23 mouse cellular contexts compared by ENCODE assay signal in the genomic region with DNA sequence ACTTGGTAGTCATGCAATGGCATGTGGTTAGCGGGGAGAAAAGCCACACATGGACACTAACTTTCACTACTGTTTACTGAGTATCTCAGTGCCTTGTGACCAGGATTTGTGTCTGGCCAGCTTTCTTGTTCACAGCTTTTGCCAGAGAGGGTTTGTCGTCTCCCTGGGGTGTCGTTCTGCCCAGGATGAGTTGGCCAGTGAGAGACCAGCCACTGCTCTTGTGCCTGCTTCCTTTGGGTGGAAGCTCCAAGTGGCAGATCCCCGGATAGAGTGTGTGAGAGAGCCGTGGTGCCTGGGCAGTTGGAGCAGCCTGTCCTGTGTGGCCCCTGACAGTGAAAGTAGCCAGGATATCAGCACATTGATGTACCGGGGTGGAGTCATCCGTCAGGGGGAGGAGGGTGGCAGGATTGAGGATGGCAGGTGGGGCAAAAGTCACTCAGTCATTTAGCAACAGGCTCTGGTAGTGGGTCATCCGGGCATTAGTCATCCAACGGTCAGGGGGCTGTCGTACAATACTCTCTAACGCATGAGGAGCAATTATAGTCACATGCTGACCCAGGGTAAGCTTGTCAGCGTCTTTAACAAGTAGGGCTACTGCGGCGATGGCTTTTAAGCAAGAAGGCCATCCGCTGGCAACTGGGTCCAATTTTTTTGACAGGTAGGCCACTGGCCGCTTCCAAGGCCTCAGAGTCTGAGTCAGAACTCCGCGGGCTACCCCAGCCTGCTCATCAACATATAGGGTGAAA.
A peak's percentile ranks its signal among the peaks of the same experiment; 100 is the strongest.
DNase-seq lines count a peak whose midpoint lies in the region; ATAC-seq lines count a peak whose summit lies in the region.
"Had no signal": no experiment of that assay in that cellular context is flagged by ENCODE, and none has a peak within 500 bp of the region (broad histone marks: within the 10 kb centered on the region; RNA-seq: fewer than 3 reads in every experiment).

No protein-coding gene starts in this region.

- H3K9me3 ChIP-seq in embryonic facial prominence, embryonic 15.5 days (replicated peaks): 0 out of 2 replicates have a peak, but pooled peaks cover 4% of the 10 kb centered on the region
- H3K9me3 ChIP-seq in embryonic facial prominence, embryonic 10.5 days: peaks cover 19% of the 10 kb centered on the region; the same call in 1 of the 2 replicates
- H3K9me3 ChIP-seq: hindbrain, embryonic 15.5 days had no signal

- H3K4me2 ChIP-seq in embryonic facial prominence, embryonic 15.5 days (replicated peaks): no peak overlapping the region
- H3K4me2 ChIP-seq: embryonic facial prominence, embryonic 13.5 days; forebrain, embryonic 13.5 days; heart, embryonic 11.5 days; hindbrain, embryonic 12.5 days; hindbrain, embryonic 15.5 days had no signal

- no peaks in the 10 kb centered on the region for H3K36me3 ChIP-seq in embryonic facial prominence, embryonic 15.5 days
- H3K36me3 ChIP-seq in embryonic facial prominence, embryonic 10.5 days (replicated peaks): peaks cover 5% of the 10 kb centered on the region; the same call in 1 of the 2 replicates
- H3K36me3 ChIP-seq: G1E; hindbrain, embryonic 12.5 days; hindbrain, embryonic 15.5 days had no signal

- no peak overlapping the region for H3K4me3 ChIP-seq in embryonic facial prominence, embryonic 15.5 days (replicated peaks)
- H3K4me3 ChIP-seq in embryonic facial prominence, embryonic 10.5 days: no peak overlapping the region
- H3K4me3 ChIP-seq: embryonic facial prominence, embryonic 13.5 days; forebrain, embryonic 10.5 days; forebrain, embryonic 13.5 days; hindbrain, embryonic 12.5 days; hindbrain, embryonic 15.5 days had no signal

- H3K27me3 ChIP-seq in embryonic facial prominence, embryonic 15.5 days: no peaks in the 10 kb centered on the region
- H3K27me3 ChIP-seq in embryonic facial prominence, embryonic 10.5 days (replicated peaks; ENCODE audit: low read depth, poor library complexity, severe bottlenecking): no peaks in the 10 kb centered on the region
- H3K27me3 ChIP-seq: CH12.LX; embryonic facial prominence, embryonic 13.5 days; forebrain, embryonic 13.5 days; hindbrain, embryonic 12.5 days; hindbrain, embryonic 15.5 days had no signal

- no peak overlapping the region for H3K27ac ChIP-seq in embryonic facial prominence, embryonic 15.5 days (replicated peaks)
- no peak overlapping the region for H3K27ac ChIP-seq in embryonic facial prominence, embryonic 10.5 days (replicated peaks)
- H3K27ac ChIP-seq: embryonic facial prominence, embryonic 13.5 days; forebrain, embryonic 10.5 days; forebrain, embryonic 13.5 days; hindbrain, embryonic 12.5 days; hindbrain, embryonic 15.5 days had no signal

- no peaks in the 10 kb centered on the region for H3K4me1 ChIP-seq in embryonic facial prominence, embryonic 15.5 days
- H3K4me1 ChIP-seq in embryonic facial prominence, embryonic 10.5 days: no peaks in the 10 kb centered on the region
- H3K4me1 ChIP-seq: embryonic facial prominence, embryonic 13.5 days; forebrain, embryonic 10.5 days had no signal

- peak; percentile 29; the same call in 1 of the 2 replicates for ATAC-seq in embryonic facial prominence, embryonic 15.5 days (ENCODE audit: insufficient number of reproducible peaks, low FRiP score, low TSS enrichment, low read depth)
- ATAC-seq: forebrain, embryonic 13.5 days; forebrain, embryonic 16.5 days; intestine, postnatal 0 days had no signal

- DNase-seq in embryonic facial prominence, embryonic 10.5 days (ENCODE audit: low spot score): no peak
- peak; percentile 81 for DNase-seq in 3T3-L1 (ENCODE audit: low read depth, low spot score)
- peak; percentile 95 for DNase-seq in adipocyte (ENCODE audit: low spot score)
- DNase-seq in left cerebral cortex, adult 8-10 months (ENCODE audit: low spot score in 2 of 2): no peak
- no peak for DNase-seq in thymus, postnatal 0 days (ENCODE audit: low spot score)
- DNase-seq: adrenal gland, postnatal 10 days; cerebellum, adult 11 months; cerebellum, adult 2 months; cerebellum, adult 9-11 months; cerebellum, postnatal 25 days; gastrocnemius, postnatal 14 days; heart, adult 11 months had no signal

- WGBS in embryonic facial prominence, embryonic 15.5 days: 84% methylated on average over 18 of the region's 18 CpGs
- 89% methylated on average over 18 of the region's 18 CpGs for WGBS in embryonic facial prominence, embryonic 10.5 days

- H3K9ac ChIP-seq in embryonic facial prominence, embryonic 15.5 days: no peak overlapping the region
- H3K9ac ChIP-seq: embryonic facial prominence, embryonic 13.5 days; forebrain, embryonic 13.5 days; hindbrain, embryonic 12.5 days; hindbrain, embryonic 15.5 days had no signal

Comparison
In these comparisons a context has a peak if more than half of its experiments do, and no peak if none do; other contexts are left out.
1. DNase-seq: peak in 3T3-L1 (single experiment) and adipocyte (single experiment); none in embryonic facial prominence, embryonic 10.5 days (single experiment), left cerebral cortex, adult 8-10 months (0 of 2) and thymus, postnatal 0 days (single experiment).